Mouse (Mus musculus) cerebellum, adult 11-12 months (tissue): ENCODE data around the gene Gm14190.
"Not testable (repeated sequence)": the region's sequence is repeated elsewhere in the genome, so short reads cannot be mapped to it uniquely, and the experiment has no call there.

Experiments
- DNase-seq: peaks from one replicate; pipeline ENCODE4 v3.0.0; 2022

Gene Gm14190

GRCm38 (mm10) chr11:99690463-99690862 is at the start of gene Gm14190:
TSS of gene Gm14190 (minus strand) at chr11:99690740.
- DNase-seq: no peak

- no peak for DNase-seq
Observed at GRCm38 (mm10) chr11:99734190-99734589, 43.6 kb upstream of the Gm14190 start, which contains the start of gene Gm14180. TSS of gene Gm14180 (minus strand) at chr11:99734290.

GRCm38 (mm10) chr11:99724061-99724460 is 33.5 kb upstream of the Gm14190 start:
- no peak for DNase-seq

- DNase-seq: no peak
Observed at GRCm38 (mm10) chr11:99718759-99719158, 28.2 kb upstream of the Gm14190 start.

- not testable (repeated sequence) for DNase-seq
Observed at GRCm38 (mm10) chr11:99685235-99685634, 5.3 kb downstream of the Gm14190 start.

GRCm38 (mm10) chr11:99683481-99683880 is 7.1 kb downstream of the Gm14190 start:
- DNase-seq: no peak

- no peak for DNase-seq
Observed at GRCm38 (mm10) chr11:99665860-99666259, 24.7 kb downstream of the Gm14190 start, which contains the start of gene Krtap4-6. TSS of gene Krtap4-6 (minus strand) at chr11:99665960.

- no peak for DNase-seq
Observed at GRCm38 (mm10) chr11:99662802-99663201, 27.7 kb downstream of the Gm14190 start.

GRCm38 (mm10) chr11:99659256-99659655 is 31.3 kb downstream of the Gm14190 start:
- DNase-seq: no peak

GRCm38 (mm10) chr11:99658467-99659010 is 32.0 kb downstream of the Gm14190 start, which contains the start of gene Gm11563:
TSS of gene Gm11563 (minus strand) at chr11:99658960.
- peak; percentile 1 for DNase-seq

- DNase-seq: no peak
Observed at GRCm38 (mm10) chr11:99657051-99657450, 33.5 kb downstream of the Gm14190 start.

- DNase-seq: no peak
Observed at GRCm38 (mm10) chr11:99650136-99650535, 40.4 kb downstream of the Gm14190 start, which contains the start of gene Gm11555. TSS of gene Gm11555 (minus strand) at chr11:99650236.

GRCm38 (mm10) chr11:99646444-99646843 is 44.1 kb downstream of the Gm14190 start:
- DNase-seq: no peak

GRCm38 (mm10) chr11:99644351-99644750 is 46.2 kb downstream of the Gm14190 start:
- no peak for DNase-seq

- not testable (repeated sequence) for DNase-seq
Observed at GRCm38 (mm10) chr11:99643635-99644139, 46.9 kb downstream of the Gm14190 start, which contains the start of gene Krtap4-7. TSS of gene Krtap4-7 (minus strand) at chr11:99644089.

GRCm38 (mm10) chr11:99640926-99641325 is 49.6 kb downstream of the Gm14190 start:
- no peak for DNase-seq
